12 mouse cellular contexts compared by ENCODE assay signal in the genomic region with DNA sequence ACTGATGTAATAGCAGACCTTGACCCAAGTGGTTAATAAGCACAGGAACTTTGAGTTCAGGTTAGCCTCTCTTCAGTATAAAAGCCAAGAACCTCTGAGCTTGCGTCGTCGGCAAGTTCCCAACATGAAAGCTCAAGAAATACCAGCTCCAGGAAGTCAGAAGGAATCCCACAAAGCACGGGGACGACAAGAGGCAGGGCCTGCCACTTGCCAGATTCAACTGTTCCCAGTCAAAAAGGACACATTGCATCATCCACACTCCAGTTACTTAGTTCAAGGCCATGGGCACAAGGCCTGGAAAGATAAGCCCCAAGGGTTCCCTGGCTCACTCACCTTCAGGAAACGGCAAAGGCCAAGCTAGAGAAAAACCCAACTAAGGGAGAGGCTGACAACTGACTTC. TPM values are rescaled to one million over a fixed set of nuclear protein-coding genes. Genes with fewer than 3 reads are reported as not detected.
A peak's percentile ranks its signal among the peaks of the same experiment; 100 is the strongest.
DNase-seq lines count a peak whose midpoint lies in the region; ATAC-seq lines count a peak whose summit lies in the region.
"Had no signal": no experiment of that assay in that cellular context is flagged by ENCODE, and none has a peak within 500 bp of the region (broad histone marks: within the 10 kb centered on the region; RNA-seq: fewer than 3 reads in every experiment).

No protein-coding gene starts in this region.

- no peaks in the 10 kb centered on the region for H3K27me3 ChIP-seq in intestine, embryonic 16.5 days (replicated peaks; ENCODE audit: control insufficient read depth, insufficient read depth, low read length)
- H3K27me3 ChIP-seq: neural tube, embryonic 15.5 days; stomach, embryonic 15.5 days had no signal

- no peaks in the 10 kb centered on the region for H3K9me3 ChIP-seq in intestine, embryonic 16.5 days (ENCODE audit: control insufficient read depth, low read length)
- H3K9me3 ChIP-seq: limb, embryonic 10.5 days; stomach, embryonic 15.5 days had no signal

- peak overlapping the region; percentile 79 for H3K4me2 ChIP-seq in intestine, embryonic 16.5 days (ENCODE audit: low read depth, low read length)

- H3K27ac ChIP-seq in intestine, embryonic 16.5 days (ENCODE audit: low read length) = peak overlapping the region; percentile 63
- H3K27ac ChIP-seq: limb, embryonic 10.5 days; midbrain, embryonic 12.5 days; neural tube, embryonic 15.5 days; stomach, embryonic 15.5 days had no signal

- peaks cover 15% of the 10 kb centered on the region; the same call in 1 of the 2 replicates for H3K36me3 ChIP-seq in intestine, embryonic 16.5 days (ENCODE audit: control insufficient read depth, insufficient read depth, low read length)

- peak; percentile 67 to 72 for DNase-seq in kidney, adult 8-10 months
- no peak for DNase-seq in kidney, postnatal 10 days
- DNase-seq in adrenal gland, postnatal 25 days = peak; percentile 37
- peak; percentile 77 for DNase-seq in lung, postnatal 36 days
- no peak for DNase-seq in layer of hippocampus, adult 18-20 months (ENCODE audit: low spot score in 2 of 2)
- DNase-seq in natural killer cell, adult 2 months (ENCODE audit: low spot score in 2 of 2) = no peak

- ATAC-seq in intestine, embryonic 16.5 days = no peak
- no peak for ATAC-seq in frontal cortex, adult (ENCODE audit: low TSS enrichment)

- peaks cover 11% of the 10 kb centered on the region for H3K4me1 ChIP-seq in intestine, embryonic 16.5 days (ENCODE audit: control insufficient read depth, insufficient read depth, low read length)

- H3K4me3 ChIP-seq in intestine, embryonic 16.5 days (ENCODE audit: low read length) = no peak overlapping the region
- H3K4me3 ChIP-seq: midbrain, embryonic 12.5 days had no signal

- WGBS in intestine, embryonic 16.5 days = 81% methylated on average over 6 of the region's 6 CpGs

- H3K9ac ChIP-seq in intestine, embryonic 16.5 days (ENCODE audit: low read depth, low read length) = no peak overlapping the region
- H3K9ac ChIP-seq: midbrain, embryonic 12.5 days; neural tube, embryonic 15.5 days; stomach, embryonic 15.5 days had no signal

RNA-seq across cellular contexts. Expression of gene Mcfd2, which starts 2.3 kb away (rescaled TPM):
- total RNA-seq in adrenal gland, postnatal 25 days (2021) = 264 and 267 TPM in 2 replicates
- 150 and 184 TPM in 2 replicates for polyA plus RNA-seq in intestine, embryonic 16.5 days (2015; fragmentation: Nextera tagmentation; extraction: Ambion mirVana)
- total RNA-seq in layer of hippocampus, adult 18-20 months (2021) = 10 to 100 TPM; 69.7 to 73.0 TPM

RNA-seq across cellular contexts. Expression of gene Ttc7, which starts 19.3 kb away (rescaled TPM):
- 7.8 and 12.3 TPM in 2 replicates for total RNA-seq in adrenal gland, postnatal 25 days (2021)
- 21.7 and 27.1 TPM in 2 replicates for polyA plus RNA-seq in intestine, embryonic 16.5 days (2015; fragmentation: Nextera tagmentation; extraction: Ambion mirVana)
- total RNA-seq in layer of hippocampus, adult 18-20 months (2021) = 1 to 10 TPM; 7.5 to 8.0 TPM

Comparison
In these comparisons a context has a peak if more than half of its experiments do, and no peak if none do; other contexts are left out.
1. DNase-seq: peak in kidney, adult 8-10 months (2 of 2), adrenal gland, postnatal 25 days (single experiment) and lung, postnatal 36 days (single experiment); none in kidney, postnatal 10 days (single experiment), layer of hippocampus, adult 18-20 months (0 of 2) and natural killer cell, adult 2 months (0 of 2).